21 mouse cellular contexts compared by ENCODE assay signal in the genomic region with DNA sequence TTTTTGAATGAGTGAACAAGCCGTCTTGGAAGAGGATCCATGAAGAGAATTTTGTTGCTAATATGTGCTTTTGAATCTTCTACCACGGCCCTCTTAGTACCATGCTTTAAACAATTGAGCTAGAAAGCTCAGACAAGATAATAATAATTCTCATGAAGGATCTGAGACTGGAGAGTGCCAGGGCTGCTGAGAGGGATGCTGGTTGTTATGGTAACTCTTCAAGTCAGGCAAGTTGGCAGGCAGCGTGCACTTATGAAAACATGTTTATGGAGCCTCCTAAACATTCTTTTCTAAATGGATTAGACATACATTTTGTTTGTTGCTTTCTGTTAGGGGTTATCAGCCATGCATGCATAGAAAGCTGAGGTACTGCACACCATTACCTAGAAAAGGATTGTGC.
DNase-seq lines count a peak whose midpoint lies in the region; ATAC-seq and TF ChIP-seq lines count a peak whose summit lies in the region.
"Had no signal": no experiment of that assay in that cellular context is flagged by ENCODE, and none has a peak within 500 bp of the region (broad histone marks: within the 10 kb centered on the region; RNA-seq: fewer than 3 reads in every experiment).

No protein-coding gene starts in this region.

- 0 out of 2 replicates have a peak, but pooled peaks cover 5% of the 10 kb centered on the region for H3K4me1 ChIP-seq in midbrain, postnatal 0 days (ENCODE audit: insufficient read depth, low read length)
- no peaks in the 10 kb centered on the region for H3K4me1 ChIP-seq in midbrain, embryonic 10.5 days
- H3K4me1 ChIP-seq: embryonic facial prominence, embryonic 15.5 days; heart, embryonic 10.5 days had no signal

- no peak overlapping the region for H3K9ac ChIP-seq in midbrain, postnatal 0 days (replicated peaks; ENCODE audit: low read length, poor library complexity, severe bottlenecking)
- H3K9ac ChIP-seq: embryonic facial prominence, embryonic 15.5 days; hindbrain, embryonic 14.5 days had no signal

- H3K36me3 ChIP-seq in midbrain, postnatal 0 days (ENCODE audit: insufficient read depth, low read length), result no peaks in the 10 kb centered on the region
- no peaks in the 10 kb centered on the region for H3K36me3 ChIP-seq in midbrain, embryonic 10.5 days
- H3K36me3 ChIP-seq: embryonic facial prominence, embryonic 15.5 days; heart, embryonic 10.5 days had no signal

- 0 out of 2 replicates have a peak overlapping the region, but pooled peaks have one; percentile 18 for H3K27ac ChIP-seq in midbrain, postnatal 0 days (ENCODE audit: low read depth, low read length)
- H3K27ac ChIP-seq in midbrain, embryonic 10.5 days (replicated peaks), result no peak overlapping the region
- H3K27ac ChIP-seq: embryonic facial prominence, embryonic 15.5 days; heart, embryonic 10.5 days; hindbrain, embryonic 14.5 days had no signal

- H3K4me3 ChIP-seq in midbrain, postnatal 0 days (ENCODE audit: low read depth, low read length), result no peak overlapping the region
- no peak overlapping the region for H3K4me3 ChIP-seq in midbrain, embryonic 10.5 days
- H3K4me3 ChIP-seq: embryonic facial prominence, embryonic 15.5 days; erythroblast, embryonic 14.5 days; heart, embryonic 10.5 days had no signal

- TF ChIP-seq CTCF in midbrain, postnatal 0 days (IDR thresholded peaks at IDR 0.05), result no peak
- TF ChIP-seq CTCF in brain, embryonic 14.5 days (IDR thresholded peaks at IDR 0.05; ENCODE audit: borderline replicate concordance, extremely low read depth, insufficient read depth, insufficient read length), result no peak

- H3K9me3 ChIP-seq in midbrain, postnatal 0 days (ENCODE audit: low read length), result no peaks in the 10 kb centered on the region
- no peaks in the 10 kb centered on the region for H3K9me3 ChIP-seq in midbrain, embryonic 10.5 days (replicated peaks)
- H3K9me3 ChIP-seq: embryonic facial prominence, embryonic 15.5 days; heart, embryonic 10.5 days had no signal

- 25% methylated on average over 3 of the region's 3 CpGs for WGBS in midbrain, postnatal 0 days
- 74% methylated on average over 3 of the region's 3 CpGs for WGBS in midbrain, embryonic 10.5 days

- no peaks in the 10 kb centered on the region for H3K27me3 ChIP-seq in midbrain, postnatal 0 days (ENCODE audit: insufficient read depth, low read length)
- no peaks in the 10 kb centered on the region for H3K27me3 ChIP-seq in midbrain, embryonic 10.5 days (ENCODE audit: low read depth, poor library complexity, severe bottlenecking)
- H3K27me3 ChIP-seq: embryonic facial prominence, embryonic 15.5 days had no signal

- no peak overlapping the region for H3K4me2 ChIP-seq in midbrain, postnatal 0 days (ENCODE audit: low read depth, low read length, poor library complexity, severe bottlenecking)
- H3K4me2 ChIP-seq: embryonic facial prominence, embryonic 15.5 days; hindbrain, embryonic 14.5 days had no signal

- peak; percentile 57 for ATAC-seq in frontal cortex, adult (ENCODE audit: low TSS enrichment)
- no peak for ATAC-seq in midbrain, postnatal 0 days (ENCODE audit: low FRiP score)

- no peak for TF ChIP-seq POLR2A in brain, embryonic 14.5 days (IDR thresholded peaks at IDR 0.05; ENCODE audit: borderline replicate concordance, extremely low read depth, insufficient read depth, insufficient read length, poor library complexity, severe bottlenecking)

- intact Hi-C loops in heart, postnatal 14 days (cut with DNase I), result no loop called here

- DNase-seq in frontal cortex, postnatal 25 days (ENCODE audit: low spot score in 2 of 2), result no peak
- peak; percentile 30 for DNase-seq in midbrain, postnatal 0 days (ENCODE audit: low spot score)
- DNase-seq in midbrain, embryonic 10.5 days (ENCODE audit: low spot score), result no peak
- peak; percentile 77 for DNase-seq in brain, adult 2 months (ENCODE audit: low read depth, low spot score)
- DNase-seq in brain, embryonic 14.5 days (ENCODE audit: low read depth), result peak; percentile 70
- no peak for DNase-seq in thymus, postnatal 36 days
- DNase-seq in heart, postnatal 14 days, result no peak
- DNase-seq: adrenal gland, adult 2 months; adrenal gland, postnatal 25 days; cerebellum, adult 11 months; cerebellum, adult 8-10 months; cerebellum, postnatal 14 days; embryo, embryonic 11 days; gastrocnemius, postnatal 10 days; heart, adult 18-20 months; heart, postnatal 10 days had no signal

Comparison
In these comparisons a context has a peak if more than half of its experiments do, and no peak if none do; other contexts are left out.
1. DNase-seq: peak in midbrain, postnatal 0 days (single experiment), brain, adult 2 months (single experiment) and brain, embryonic 14.5 days (single experiment); none in frontal cortex, postnatal 25 days (0 of 2), midbrain, embryonic 10.5 days (single experiment), thymus, postnatal 36 days (0 of 2) and heart, postnatal 14 days (0 of 2).